ENCODE assay signal across 25 mouse cellular contexts in genomic region chr14:28801681-28802080, GRCm38 (mm10).
"Had no signal": no experiment of that assay in that cellular context is flagged by ENCODE, and none has a peak within 500 bp of the region (broad histone marks: within the 10 kb centered on the region; RNA-seq: fewer than 3 reads in every experiment).

No protein-coding gene starts in this region.

- H3K4me3 ChIP-seq: heart, adult 2 months; heart, embryonic 10.5 days; heart, embryonic 12.5 days; hindbrain, embryonic 10.5 days; hindbrain, embryonic 12.5 days; intestine, embryonic 15.5 days; layer of hippocampus, adult 2 months; left cerebral cortex, adult 2 months; limb, embryonic 15.5 days; liver, embryonic 12.5 days had no signal

- H3K4me2 ChIP-seq: heart, embryonic 12.5 days; hindbrain, embryonic 12.5 days; hindbrain, embryonic 14.5 days; intestine, embryonic 15.5 days; limb, embryonic 15.5 days; liver, embryonic 12.5 days had no signal

- ATAC-seq: hindbrain, embryonic 16.5 days; inflammation-experienced regulatory T-cells, adult 6 months; intestine, embryonic 15.5 days; intestine, postnatal 0 days; liver, embryonic 12.5 days had no signal

- H3K27me3 ChIP-seq: hindbrain, embryonic 12.5 days; intestine, embryonic 15.5 days; limb, embryonic 15.5 days; liver, embryonic 12.5 days had no signal

- H3K4me1 ChIP-seq: hindbrain, embryonic 12.5 days; intestine, embryonic 15.5 days; liver, embryonic 12.5 days had no signal

- DNase-seq: gastrocnemius, postnatal 14 days; gastrocnemius, postnatal 36 days; heart, adult 11 months; heart, adult 2 months; heart, postnatal 10 days; heart, postnatal 4 days; kidney, adult 18-20 months; kidney, adult 8-10 months; kidney, postnatal 10 days; kidney, postnatal 25 days; kidney, postnatal 4 days had no signal

- H3K9ac ChIP-seq: heart, embryonic 12.5 days; hindbrain, embryonic 12.5 days; hindbrain, embryonic 14.5 days; intestine, embryonic 15.5 days; limb, embryonic 15.5 days; liver, embryonic 12.5 days; liver, embryonic 14.5 days had no signal

- H3K27ac ChIP-seq: heart, adult 2 months; heart, embryonic 10.5 days; hindbrain, embryonic 10.5 days; hindbrain, embryonic 12.5 days; hindbrain, embryonic 14.5 days; intestine, embryonic 15.5 days; layer of hippocampus, adult 2 months; left cerebral cortex, adult 2 months; limb, embryonic 15.5 days; liver, embryonic 12.5 days; liver, embryonic 14.5 days had no signal

- H3K9me3 ChIP-seq: heart, embryonic 10.5 days; heart, embryonic 12.5 days; intestine, embryonic 15.5 days; limb, embryonic 15.5 days; liver, embryonic 12.5 days had no signal

- H3K36me3 ChIP-seq: heart, embryonic 10.5 days; heart, embryonic 12.5 days; hindbrain, embryonic 10.5 days; hindbrain, embryonic 12.5 days; intestine, embryonic 15.5 days; limb, embryonic 15.5 days; liver, embryonic 12.5 days had no signal
